Mouse (Mus musculus) splenic B cell, adult 2 months (primary cell): ENCODE results near the gene Krt86.

Experiments
- DNase-seq: peaks from one replicate; pipeline ENCODE4 v3.0.0-alpha.2; 2011; ENCODE audit warnings: low read depth, low spot score
- H3K27me3 ChIP-seq: 2 replicates; pipeline ENCODE4 v1.6.1; 2012; ENCODE audit warnings: mild to moderate bottlenecking, low read length, moderate library complexity, mixed read lengths; ENCODE audit not compliant: control insufficient read depth, poor library complexity, insufficient read depth, severe bottlenecking
- H3K36me3 ChIP-seq: 2 replicates; pipeline ENCODE4 v1.6.1; 2012; ENCODE audit warnings: mild to moderate bottlenecking, low read length, moderate library complexity, mixed read lengths; ENCODE audit not compliant: control insufficient read depth, poor library complexity, insufficient read depth, severe bottlenecking

The Krt86 gene

GRCm38 (mm10) chr15:101519792-101520191, 46.5 kb downstream of the Krt86 start:
- Histone ChIP-seq H3K27me3 (no peaks in the 10 kb centered on the region), H3K36me3 (no peaks in the 10 kb centered on the region)
- DNase-seq, result peak; percentile 43

GRCm38 (mm10) chr15:101522556-101523232, 49.4 kb downstream of the Krt86 start:
- no peaks in the 10 kb centered on the region for H3K27me3 ChIP-seq
- no peak for DNase-seq
- no peaks in the 10 kb centered on the region for H3K36me3 ChIP-seq
